Mouse (Mus musculus): ENCODE results near the gene Oaz2.
"Not testable (repeated sequence)": the region's sequence is repeated elsewhere in the genome, so short reads cannot be mapped to it uniquely, and the experiment has no call there.

- TF ChIP-seq CTCF (conservative IDR thresholded peaks at IDR 0.05; ENCODE audit: low read length); NANOG (IDR thresholded peaks at IDR 0.05; ENCODE audit: borderline replicate concordance, low read length); POU5F1 (IDR thresholded peaks at IDR 0.05; ENCODE audit: borderline replicate concordance, low read length): not testable (repeated sequence)
These were observed 22.1 kb downstream of the Oaz2 start for GRCm38 (mm10) chr9:65689869-65690268.

All from E14TG2a.4 (cell line).